ENCODE assay signal across 8 mouse cellular contexts in the genomic region with DNA sequence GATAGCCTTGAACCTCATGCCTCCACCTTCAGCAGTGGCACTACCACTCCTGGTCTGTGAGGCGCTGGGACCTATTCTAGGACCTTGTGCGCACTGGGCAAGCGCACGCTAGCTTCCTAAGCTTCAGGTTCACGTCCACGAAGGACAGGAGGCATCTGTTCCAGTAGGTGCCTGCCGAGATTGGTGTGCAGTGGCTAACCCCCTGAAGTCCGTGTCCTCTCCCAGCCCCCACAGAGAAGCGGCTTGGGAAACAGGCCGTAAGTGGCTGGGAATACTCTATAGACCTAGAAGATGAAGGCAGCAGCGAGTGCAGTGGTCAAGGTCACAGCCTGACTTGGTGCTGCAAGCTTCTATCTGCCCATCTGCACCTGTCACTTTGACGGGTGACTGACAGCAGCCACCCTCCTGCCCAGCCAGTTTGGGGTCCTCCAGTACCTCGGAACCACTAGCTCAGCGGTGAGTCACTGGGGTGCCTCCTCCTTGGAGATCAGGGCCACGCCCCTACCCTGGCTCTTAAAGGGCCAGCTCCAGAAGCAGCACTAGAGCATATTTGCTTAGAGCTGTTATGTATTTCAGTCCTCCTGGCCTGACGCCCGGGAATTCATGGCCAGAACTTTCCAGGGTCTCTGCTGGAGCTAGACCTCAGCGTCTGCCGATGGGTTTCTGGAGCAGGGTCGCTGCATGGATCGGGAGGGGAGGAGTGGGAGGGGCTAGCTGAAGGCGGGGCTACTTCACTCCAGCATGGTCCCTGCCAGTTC. TPM values are rescaled to one million over a fixed set of nuclear protein-coding genes. Genes with fewer than 3 reads are reported as not detected.
DNase-seq lines count a peak whose midpoint lies in the region; ATAC-seq and TF ChIP-seq lines count a peak whose summit lies in the region.

No protein-coding gene starts in this region.

- ATAC-seq in limb, embryonic 11.5 days (ENCODE audit: insufficient number of reproducible peaks, low FRiP score, low TSS enrichment, low read depth) = peak; percentile 58
- peak; percentile 42; the same call in 1 of the 2 replicates for ATAC-seq in midbrain, embryonic 12.5 days (ENCODE audit: low FRiP score, low read depth)

- WGBS in limb, embryonic 11.5 days = 10% methylated on average over 22 of the region's 22 CpGs
- WGBS in midbrain, embryonic 12.5 days = 11% methylated on average over 22 of the region's 22 CpGs
- 19% methylated on average over 22 of the region's 22 CpGs for WGBS in small intestine, adult 2 months

- peak overlapping the region; percentile 28 for H3K4me3 ChIP-seq in limb, embryonic 11.5 days (ENCODE audit: low read depth, low read length)
- H3K4me3 ChIP-seq in midbrain, embryonic 12.5 days = peak overlapping the region; percentile 44
- peak overlapping the region; percentile 60 for H3K4me3 ChIP-seq in small intestine, adult 2 months (ENCODE audit: low read depth, low read length)

- DNase-seq in urinary bladder, adult 18-20 months (ENCODE audit: low spot score in 2 of 2) = peak; percentile 72 to 75
- DNase-seq in urinary bladder, postnatal 10 days (ENCODE audit: low spot score) = no peak
- DNase-seq in embryo, embryonic 11 days = peak; percentile 76
- DNase-seq in heart, adult 18-20 months = peak; percentile 87 to 88
- peak; percentile 87 for DNase-seq in kidney, adult 11 months
- peak; percentile 61 for DNase-seq in limb, embryonic 11.5 days (ENCODE audit: low spot score)

- H3K4me1 ChIP-seq in limb, embryonic 11.5 days (ENCODE audit: control insufficient read depth, insufficient read depth, low read length) = peaks cover 40% of the 10 kb centered on the region
- peaks cover 66% of the 10 kb centered on the region for H3K4me1 ChIP-seq in midbrain, embryonic 12.5 days
- H3K4me1 ChIP-seq in small intestine, adult 2 months (ENCODE audit: control insufficient read depth, insufficient read depth, insufficient read length, low read length) = peaks cover 11% of the 10 kb centered on the region

- H3K36me3 ChIP-seq in limb, embryonic 11.5 days (ENCODE audit: control insufficient read depth, insufficient read depth, low read length) = no peaks in the 10 kb centered on the region
- H3K36me3 ChIP-seq in midbrain, embryonic 12.5 days = 0 out of 2 replicates have a peak, but pooled peaks cover 8% of the 10 kb centered on the region
- no peaks in the 10 kb centered on the region for H3K36me3 ChIP-seq in small intestine, adult 2 months (ENCODE audit: control insufficient read depth, insufficient read depth, low read length)

- no peak for TF ChIP-seq POLR2A in small intestine, adult 2 months (IDR thresholded peaks at IDR 0.05; ENCODE audit: low read depth, low read length)

- no peaks in the 10 kb centered on the region for H3K9me3 ChIP-seq in limb, embryonic 11.5 days (ENCODE audit: control insufficient read depth, low read length)
- no peaks in the 10 kb centered on the region for H3K9me3 ChIP-seq in midbrain, embryonic 12.5 days

- TF ChIP-seq CTCF in small intestine, adult 2 months (IDR thresholded peaks at IDR 0.05; ENCODE audit: extremely low read depth, insufficient read length, insufficient replicate concordance, low read depth, low read length) = no peak

- no peaks in the 10 kb centered on the region for H3K27me3 ChIP-seq in limb, embryonic 11.5 days (ENCODE audit: control insufficient read depth, insufficient read depth, low read length)
- H3K27me3 ChIP-seq in midbrain, embryonic 12.5 days = peaks cover 3% of the 10 kb centered on the region; the same call in 1 of the 2 replicates
- H3K27me3 ChIP-seq in small intestine, adult 2 months (ENCODE audit: control insufficient read depth, insufficient read depth, low read length) = no peaks in the 10 kb centered on the region

- peak overlapping the region; percentile 77 for H3K4me2 ChIP-seq in limb, embryonic 11.5 days (ENCODE audit: low read depth, severe bottlenecking)
- H3K4me2 ChIP-seq in midbrain, embryonic 12.5 days (replicated peaks) = peak overlapping the region; percentile 74

- H3K9ac ChIP-seq in limb, embryonic 11.5 days (ENCODE audit: low read length) = peak overlapping the region; percentile 30; the same call in 1 of the 2 replicates
- peak overlapping the region; percentile 37 for H3K9ac ChIP-seq in midbrain, embryonic 12.5 days (replicated peaks)

- H3K27ac ChIP-seq in limb, embryonic 11.5 days (replicated peaks; ENCODE audit: low read depth, low read length) = no peak overlapping the region
- H3K27ac ChIP-seq in midbrain, embryonic 12.5 days (replicated peaks) = no peak overlapping the region
- H3K27ac ChIP-seq in small intestine, adult 2 months (ENCODE audit: insufficient read depth, low read depth, low read length) = no peak overlapping the region

RNA-seq across cellular contexts. Expression of a gene that starts 13.2 kb away (rescaled TPM):
- 10 to 100 TPM; 12.2 to 12.7 TPM for total RNA-seq in heart, adult 18-20 months (2021)
- polyA plus RNA-seq in limb, embryonic 11.5 days (2014; fragmentation: Nextera tagmentation; extraction: Ambion mirVana) = 59.6 and 61.9 TPM in 2 replicates
- polyA plus RNA-seq in midbrain, embryonic 12.5 days (2016; fragmentation: Nextera tagmentation; extraction: Ambion mirVana) = 75.8 and 90.3 TPM in 2 replicates
- 0.75 and 0.95 TPM in 2 replicates for polyA plus RNA-seq in small intestine, adult 2 months (2012; rRNA removed)

RNA-seq across cellular contexts. Expression of a gene that starts 55.4 kb away (rescaled TPM):
- total RNA-seq in heart, adult 18-20 months (2021) = 1 to 10 TPM; 6.1 to 7.3 TPM
- not detected in 2 replicates for polyA plus RNA-seq in limb, embryonic 11.5 days (2014; fragmentation: Nextera tagmentation; extraction: Ambion mirVana)
- 0.09 TPM in 1 of 2 replicates, not detected in the other for polyA plus RNA-seq in midbrain, embryonic 12.5 days (2016; fragmentation: Nextera tagmentation; extraction: Ambion mirVana)
- 87.3 and 147 TPM in 2 replicates for polyA plus RNA-seq in small intestine, adult 2 months (2012; rRNA removed)

Comparison
In these comparisons a context has a peak if more than half of its experiments do, and no peak if none do; other contexts are left out.
1. RNA of a gene that starts 13.2 kb away (polyA plus RNA-seq): 75.8 to 90.3 TPM in midbrain, embryonic 12.5 days and 59.6 to 61.9 TPM in limb, embryonic 11.5 days; 0.75 to 0.95 TPM in small intestine, adult 2 months; every median in the first group is over 10 times any median in the second.
2. RNA of a gene that starts 55.4 kb away (polyA plus RNA-seq): 87.3 to 147 TPM in small intestine, adult 2 months; 0.09 TPM in midbrain, embryonic 12.5 days and not detected in limb, embryonic 11.5 days; every median in the first group is over 10 times any median in the second.
3. Peak in every context shown above with its lines, with median percentiles within 50 percentile points of each other: H3K4me3 ChIP-seq.